Mouse (Mus musculus): ENCODE data around the gene Wnt10a.

DNA sequence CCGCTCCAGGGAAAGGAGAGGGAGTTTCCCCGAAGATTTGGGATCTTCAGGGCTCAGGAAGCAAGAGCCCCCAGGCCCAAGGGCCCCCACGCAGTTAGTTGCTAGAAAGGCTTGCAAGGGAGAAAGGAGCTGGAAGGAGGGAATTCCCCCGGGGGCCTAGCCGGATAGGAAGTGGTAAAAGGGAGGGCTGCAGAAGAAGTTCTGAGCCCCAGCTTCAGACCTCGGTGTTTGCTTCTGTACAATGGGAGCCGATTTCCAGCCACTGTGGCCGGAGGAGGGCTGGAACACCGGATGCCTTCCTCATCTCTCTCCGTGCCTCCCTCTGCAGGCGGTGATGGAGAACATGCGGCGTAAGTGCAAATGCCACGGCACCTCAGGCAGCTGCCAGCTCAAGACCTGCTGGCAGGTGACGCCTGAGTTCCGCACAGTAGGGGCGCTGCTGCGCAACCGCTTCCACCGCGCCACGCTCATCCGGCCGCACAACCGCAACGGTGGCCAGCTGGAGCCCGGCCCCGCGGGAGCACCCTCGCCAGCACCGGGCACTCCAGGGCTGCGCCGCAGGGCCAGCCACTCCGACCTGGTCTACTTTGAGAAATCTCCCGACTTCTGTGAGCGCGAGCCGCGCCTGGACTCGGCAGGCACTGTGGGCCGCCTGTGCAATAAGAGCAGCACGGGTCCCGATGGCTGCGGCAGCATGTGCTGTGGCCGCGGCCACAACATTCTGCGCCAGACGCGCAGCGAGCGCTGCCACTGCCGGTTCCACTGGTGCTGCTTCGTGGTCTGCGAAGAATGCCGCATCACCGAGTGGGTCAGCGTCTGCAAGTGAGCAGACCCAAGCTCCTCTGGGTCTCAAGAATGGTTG lies 11.7 kb downstream of the Wnt10a start:
- peak; percentile 79 for TF ChIP-seq CTCF (IDR thresholded peaks at IDR 0.05; ENCODE audit: low read depth)
- TF ChIP-seq EP300 (optimal IDR thresholded peaks at IDR 0.05): no peak

Data from stomach, postnatal 0 days (tissue).